Mouse (Mus musculus): ENCODE measurements around the gene Trem2.

DNA sequence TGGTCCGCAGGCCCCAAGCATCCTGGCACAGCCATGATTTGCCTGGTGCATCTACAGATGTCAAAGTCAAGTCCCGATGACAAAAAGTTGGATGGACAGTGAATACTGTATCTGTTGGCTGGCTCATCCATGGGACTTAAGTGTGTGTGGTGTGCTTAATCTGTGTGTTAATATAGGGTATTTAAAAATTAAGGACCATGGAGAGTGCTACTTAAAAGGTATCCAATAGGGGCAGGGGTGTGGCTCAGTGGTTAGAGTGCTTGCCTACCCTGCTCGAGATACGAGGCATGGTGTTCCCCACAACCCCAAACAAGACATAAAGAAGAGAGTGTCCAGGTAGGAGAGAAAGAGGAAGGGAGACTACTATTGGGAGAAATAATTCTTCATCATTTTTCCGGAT, 44.4 kb upstream of the Trem2 start:
- TF ChIP-seq CTCF (IDR thresholded peaks at IDR 0.05; ENCODE audit: extremely low read depth, insufficient read depth, low read length): no peak
- TF ChIP-seq POLR2A (IDR thresholded peaks at IDR 0.05; ENCODE audit: extremely low read depth, insufficient read depth, low read length): no peak

Data from cortical plate, adult 2 months (tissue).